Mouse (Mus musculus) stomach, postnatal 0 days (tissue): ENCODE data around the gene Crb1. TPM values are rescaled to one million over a fixed set of nuclear protein-coding genes. Genes with fewer than 3 reads are reported as not detected.
"Not testable (repeated sequence)": the region's sequence is repeated elsewhere in the genome, so short reads cannot be mapped to it uniquely, and the experiment has no call there.

ENCODE experiments used
- ATAC-seq: fragments of 200-750 bp; cut with Nextera tagmentation; 2 replicates; pipeline ENCODE4 v1.8.0; 2017; ENCODE audit not compliant: low FRiP score, low TSS enrichment
- DNase-seq: peaks from one replicate; pipeline ENCODE4 v3.0.0-alpha.2; 2016; ENCODE audit warnings: low spot score
- H3K27ac ChIP-seq: fragments of 300-500 bp; sonication (generic); replicated peaks from 2 replicates; pipeline ENCODE4 v1.5.1; 2014; ENCODE audit warnings: mild to moderate bottlenecking, control low read depth
- H3K27me3 ChIP-seq: fragments of 300-500 bp; sonication (generic); 2 replicates; pipeline ENCODE4 v1.6.1; 2014; ENCODE audit warnings: low read length; ENCODE audit not compliant: control insufficient read depth, insufficient read depth
- H3K36me3 ChIP-seq: fragments of 300-500 bp; sonication (generic); 2 replicates; pipeline ENCODE4 v1.6.1; 2014; ENCODE audit warnings: low read length, mixed read lengths; ENCODE audit not compliant: control insufficient read depth, insufficient read depth
- H3K4me1 ChIP-seq: fragments of 300-500 bp; sonication (generic); replicated peaks from 2 replicates; pipeline ENCODE4 v1.6.1; 2014; ENCODE audit warnings: antibody characterized with exemption; ENCODE audit not compliant: control insufficient read depth, insufficient read depth
- H3K4me2 ChIP-seq: fragments of 300-500 bp; sonication (generic); replicated peaks from 2 replicates; pipeline ENCODE4 v1.6.1; 2014; ENCODE audit warnings: low read depth, mild to moderate bottlenecking, control low read depth, moderate library complexity
- H3K4me3 ChIP-seq: fragments of 300-500 bp; sonication (generic); 2 replicates; pipeline ENCODE4 v1.5.1; 2014; ENCODE audit warnings: low read depth, low read length, control low read depth
- H3K9ac ChIP-seq: fragments of 300-500 bp; sonication (generic); 2 replicates; pipeline ENCODE4 v1.6.1; 2014; ENCODE audit warnings: mild to moderate bottlenecking, low read length, control low read depth, mixed read lengths
- H3K9me3 ChIP-seq: fragments of 300-500 bp; sonication (generic); 2 replicates; pipeline ENCODE4 v1.6.1; 2016; ENCODE audit warnings: low read length; ENCODE audit not compliant: control insufficient read depth
- CTCF ChIP-seq: IDR thresholded peaks from 2 replicates; pipeline ENCODE4 v1.5.1; 2016; ENCODE audit warnings: antibody characterized with exemption, low read depth, mild to moderate bottlenecking, moderate library complexity
- EP300 ChIP-seq: optimal IDR thresholded peaks from 2 replicates; pipeline ENCODE3; 2016; ENCODE audit warnings: antibody characterized with exemption
- WGBS: fragments of 180-500 bp; shearing (Covaris S2); extraction: QIAGEN DNeasy Blood & Tissue Kit; methylation state at CpG from one replicate; pipeline ENCODE4 v1.1.7; 2014; 5-methylcytosine and 5-hydroxymethylcytosine counted together
- polyA plus RNA-seq: library from polyadenylated mRNA; unstranded; fragments of >200 nt; fragmentation: Nextera tagmentation; extraction: Ambion mirVana; gene quantifications from 2 replicates; pipeline ENCODE4 v1.2.1, GENCODE M21; 2015

Crb1 gene
- polyA plus RNA-seq, 1 experiment from 2014 or later: 0.04 TPM

DNA sequence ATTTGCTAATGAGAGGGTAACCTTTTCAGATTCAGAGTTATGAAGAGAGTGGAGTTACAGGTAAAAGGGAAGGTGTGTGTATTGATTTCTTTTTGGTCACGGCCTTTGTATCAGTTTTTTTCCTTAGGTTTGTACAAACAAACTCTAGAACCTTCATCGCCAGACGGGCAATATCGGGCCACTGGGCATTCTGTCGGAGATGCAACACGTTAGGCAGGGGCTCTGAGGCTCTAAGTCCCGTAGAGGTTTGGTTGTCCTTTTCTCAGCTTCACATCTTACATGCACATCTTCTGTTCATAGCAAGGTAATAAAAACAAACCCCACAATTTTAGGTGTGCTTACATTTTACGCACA is 44.6 kb upstream of the Crb1 start:
- TF ChIP-seq CTCF: no peak
- TF ChIP-seq EP300: no peak
- 0 out of 2 replicates have a peak, but pooled peaks cover 3% of the 10 kb centered on the region for H3K4me1 ChIP-seq
- peak overlapping the region; percentile 91 for H3K4me3 ChIP-seq
- no peaks in the 10 kb centered on the region for H3K27me3 ChIP-seq
- DNase-seq (no peak), ATAC-seq (no peak)
- no peaks in the 10 kb centered on the region for H3K36me3 ChIP-seq
- no peaks in the 10 kb centered on the region for H3K9me3 ChIP-seq
- WGBS: 4% methylated on average over 8 of the region's 8 CpGs
- peak overlapping the region; percentile 76 for H3K4me2 ChIP-seq
- peak overlapping the region; percentile 93; the same call in 1 of the 2 replicates for H3K27ac ChIP-seq
- peak overlapping the region; percentile 95 for H3K9ac ChIP-seq

DNA sequence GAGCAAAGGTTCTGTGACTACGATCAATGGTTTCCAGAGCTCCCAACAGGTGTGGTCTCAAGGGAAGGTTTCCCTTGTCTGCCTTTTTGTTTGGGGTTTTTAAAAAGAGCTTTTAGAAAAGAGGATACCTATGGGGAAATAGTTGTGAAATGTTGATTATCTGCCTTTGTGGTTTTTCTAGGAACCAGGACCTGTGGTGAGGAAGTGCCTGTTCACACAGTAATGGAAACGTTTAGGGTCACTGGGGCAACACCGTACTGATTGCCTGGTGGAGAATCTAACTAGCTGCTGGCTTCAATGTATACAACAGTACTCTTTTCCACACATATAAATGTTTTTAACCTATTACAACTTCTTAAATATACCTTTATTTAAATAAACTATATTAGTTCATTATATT is 36.6 kb upstream of the Crb1 start:
- Histone ChIP-seq H3K4me3 (no peak overlapping the region), H3K27me3 (no peaks in the 10 kb centered on the region), H3K36me3 (no peaks in the 10 kb centered on the region), H3K9ac (no peak overlapping the region), H3K4me1 (no peaks in the 10 kb centered on the region), H3K27ac (no peak overlapping the region), H3K9me3 (no peaks in the 10 kb centered on the region), H3K4me2 (no peak overlapping the region)
- WGBS: 76% methylated on average over 3 of the region's 3 CpGs
- DNase-seq (no peak), ATAC-seq (no peak)
- no peak for TF ChIP-seq EP300
- no peak for TF ChIP-seq CTCF

DNA sequence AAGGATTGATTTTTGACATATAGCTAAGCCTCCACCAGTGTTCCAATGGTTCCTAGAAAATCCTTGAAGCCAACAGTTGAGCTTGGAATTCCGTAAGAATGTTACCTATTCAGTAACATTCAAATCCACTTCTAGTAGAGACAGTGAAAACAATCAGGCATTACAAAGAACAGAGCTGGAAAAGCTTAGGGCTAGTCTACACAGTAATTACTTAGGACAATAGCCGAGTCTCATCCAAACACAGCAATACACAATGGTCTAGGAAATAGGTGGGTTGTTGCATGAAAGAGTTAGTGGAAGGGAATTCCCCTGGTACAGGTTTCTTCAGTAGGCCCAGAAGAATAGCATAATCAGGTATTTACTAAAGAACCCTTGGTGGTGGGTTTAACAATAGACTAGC is 35.5 kb upstream of the Crb1 start:
- not testable (repeated sequence) for H3K27me3 ChIP-seq, H3K36me3 ChIP-seq, DNase-seq, H3K27ac ChIP-seq, H3K9me3 ChIP-seq, ATAC-seq, H3K4me2 ChIP-seq, H3K4me1 ChIP-seq, H3K4me3 ChIP-seq, H3K9ac ChIP-seq
- 84% methylated on average over 2 of the region's 2 CpGs for WGBS

DNA sequence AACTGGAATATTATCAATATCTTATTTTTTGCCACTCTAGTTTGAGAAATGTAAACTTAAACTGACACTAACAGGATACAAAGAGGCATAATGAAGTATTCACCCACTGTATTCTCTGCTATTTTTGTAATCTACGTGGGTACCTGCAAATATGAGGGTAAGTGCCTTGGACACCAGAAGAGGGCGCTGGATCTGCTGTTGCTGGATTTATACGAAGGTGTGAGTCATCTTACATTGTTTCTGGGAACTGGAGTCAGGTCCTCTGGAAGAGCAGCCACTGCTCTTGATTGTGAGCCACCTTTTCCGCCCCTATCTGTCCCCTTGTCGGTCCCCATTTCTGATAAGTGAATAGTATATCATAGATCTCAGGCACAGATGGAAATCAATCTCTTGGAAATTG is 30.8 kb upstream of the Crb1 start:
- DNase-seq (no peak), ATAC-seq (no peak)
- Histone ChIP-seq H3K9ac (no peak overlapping the region), H3K4me2 (no peak overlapping the region), H3K4me3 (no peak overlapping the region), H3K36me3 (no peaks in the 10 kb centered on the region), H3K9me3 (no peaks in the 10 kb centered on the region), H3K4me1 (no peaks in the 10 kb centered on the region), H3K27me3 (no peaks in the 10 kb centered on the region), H3K27ac (no peak overlapping the region)
- 51% methylated on average over 5 of the region's 5 CpGs for WGBS
- TF ChIP-seq EP300 (no peak), CTCF (peak; percentile 18; the same call in 1 of the 2 replicates)

DNA sequence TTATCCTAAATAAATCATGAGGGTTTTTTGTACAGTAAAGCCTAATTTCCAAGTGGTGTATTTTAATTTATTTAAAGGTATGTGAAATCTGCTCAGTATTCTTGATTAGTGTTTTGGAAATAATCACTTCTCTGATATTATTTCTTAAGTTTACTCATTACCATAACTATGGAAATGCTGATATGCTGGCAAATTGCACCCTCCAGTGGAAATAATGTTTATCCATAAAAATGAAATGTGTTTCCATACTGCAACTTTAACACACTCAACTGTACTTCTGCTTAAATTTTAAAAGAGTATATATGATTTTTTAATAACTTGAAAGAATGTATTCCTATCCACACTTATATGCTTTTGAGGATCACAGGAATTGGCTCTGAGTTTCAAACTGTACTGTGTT is 28.9 kb upstream of the Crb1 start:
- Histone ChIP-seq H3K4me3 (no peak overlapping the region), H3K9ac (no peak overlapping the region), H3K9me3 (no peaks in the 10 kb centered on the region), H3K27me3 (no peaks in the 10 kb centered on the region), H3K4me1 (no peaks in the 10 kb centered on the region), H3K36me3 (no peaks in the 10 kb centered on the region), H3K27ac (no peak overlapping the region), H3K4me2 (no peak overlapping the region)
- DNase-seq (no peak), ATAC-seq (no peak)
- TF ChIP-seq CTCF: peak; percentile 36
- TF ChIP-seq EP300: no peak

DNA sequence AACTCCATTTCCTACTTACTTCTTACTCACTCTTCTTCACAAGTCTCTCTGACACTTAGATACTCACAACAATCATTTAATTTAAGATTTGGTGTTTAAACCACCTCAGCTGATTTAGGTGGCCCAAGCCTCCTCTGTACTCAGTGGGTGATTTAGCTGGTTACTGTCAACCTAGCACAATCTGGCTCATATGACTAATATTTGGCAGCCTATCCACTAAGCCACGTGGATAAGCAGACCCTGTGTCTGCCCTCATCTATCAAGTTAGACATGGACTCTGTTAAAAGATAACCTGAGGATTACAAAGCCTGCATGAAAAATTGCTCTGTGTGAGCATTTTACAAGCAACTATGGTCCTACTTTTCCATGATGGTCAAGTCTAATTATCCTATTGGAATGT is 19.7 kb upstream of the Crb1 start:
- ATAC-seq (no peak), DNase-seq (no peak)
- Histone ChIP-seq H3K4me1 (no peaks in the 10 kb centered on the region), H3K9ac (no peak overlapping the region), H3K4me3 (no peak overlapping the region), H3K27ac (no peak overlapping the region), H3K27me3 (no peaks in the 10 kb centered on the region), H3K4me2 (no peak overlapping the region), H3K9me3 (no peaks in the 10 kb centered on the region), H3K36me3 (no peaks in the 10 kb centered on the region)
- TF ChIP-seq EP300 (no peak), CTCF (no peak)
- WGBS: 3% methylated on average over 1 of the region's 1 CpGs
